ENCODE assay signal across 12 mouse cellular contexts in the genomic region with DNA sequence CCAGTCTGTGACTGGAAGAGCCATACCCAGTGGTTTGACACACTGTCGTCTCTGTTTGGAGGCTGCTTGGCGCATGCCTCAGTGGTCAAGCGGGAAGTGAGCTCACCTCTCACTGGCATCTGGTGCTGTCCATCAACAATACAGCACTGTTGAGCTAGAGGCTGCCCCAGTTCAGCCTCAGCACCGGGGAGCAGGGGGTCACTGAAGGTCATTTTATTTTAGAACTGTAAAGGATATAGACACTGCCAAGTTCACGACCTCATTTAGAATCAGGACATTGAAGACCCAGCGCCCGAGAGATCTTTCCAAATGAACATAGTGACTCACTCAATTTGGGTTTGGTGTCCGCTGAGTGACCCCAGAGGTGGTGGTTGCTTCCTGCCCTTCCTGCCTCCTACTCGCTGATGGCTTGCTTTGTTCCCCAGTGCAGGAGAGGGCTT.
DNase-seq lines count a peak whose midpoint lies in the region; ATAC-seq and TF ChIP-seq lines count a peak whose summit lies in the region.
"Had no signal": no experiment of that assay in that cellular context is flagged by ENCODE, and none has a peak within 500 bp of the region (broad histone marks: within the 10 kb centered on the region; RNA-seq: fewer than 3 reads in every experiment).

No protein-coding gene starts in this region.

- no peaks in the 10 kb centered on the region for H3K27me3 ChIP-seq in heart, postnatal 0 days (ENCODE audit: control insufficient read depth, insufficient read depth, low read length)
- H3K27me3 ChIP-seq in limb, embryonic 14.5 days (ENCODE audit: control insufficient read depth, insufficient read depth, low read length) = no peaks in the 10 kb centered on the region
- H3K27me3 ChIP-seq: lung, embryonic 15.5 days had no signal

- no peak overlapping the region for H3K4me2 ChIP-seq in heart, postnatal 0 days (ENCODE audit: low read depth, low read length)
- no peak overlapping the region for H3K4me2 ChIP-seq in limb, embryonic 14.5 days (replicated peaks; ENCODE audit: low read depth, low read length, severe bottlenecking)
- H3K4me2 ChIP-seq: lung, embryonic 15.5 days; neural tube, embryonic 12.5 days had no signal

- TF ChIP-seq CTCF in heart, postnatal 0 days (IDR thresholded peaks at IDR 0.05; ENCODE audit: low read depth) = no peak

- no peak overlapping the region for H3K27ac ChIP-seq in heart, postnatal 0 days (ENCODE audit: low read depth)
- H3K27ac ChIP-seq in limb, embryonic 14.5 days (replicated peaks; ENCODE audit: low read depth, low read length) = no peak overlapping the region
- H3K27ac ChIP-seq: lung, embryonic 15.5 days; neural tube, embryonic 12.5 days had no signal

- H3K9me3 ChIP-seq in heart, postnatal 0 days (replicated peaks; ENCODE audit: control insufficient read depth, low read length) = no peaks in the 10 kb centered on the region
- H3K9me3 ChIP-seq in limb, embryonic 14.5 days (ENCODE audit: control insufficient read depth, low read length) = no peaks in the 10 kb centered on the region
- H3K9me3 ChIP-seq: lung, embryonic 15.5 days; neural tube, embryonic 12.5 days had no signal

- no peaks in the 10 kb centered on the region for H3K36me3 ChIP-seq in heart, postnatal 0 days (replicated peaks; ENCODE audit: control insufficient read depth, insufficient read depth, low read length)
- no peaks in the 10 kb centered on the region for H3K36me3 ChIP-seq in limb, embryonic 14.5 days (ENCODE audit: control insufficient read depth, insufficient read depth, low read length)
- H3K36me3 ChIP-seq: G1E; lung, embryonic 15.5 days; neural tube, embryonic 12.5 days had no signal

- no peak overlapping the region for H3K9ac ChIP-seq in heart, postnatal 0 days (replicated peaks; ENCODE audit: low read depth, low read length)
- no peak overlapping the region for H3K9ac ChIP-seq in limb, embryonic 14.5 days (ENCODE audit: low read depth, low read length, severe bottlenecking)
- H3K9ac ChIP-seq: lung, embryonic 15.5 days; neural tube, embryonic 12.5 days had no signal

- no peak for TF ChIP-seq POLR2A in limb, embryonic 14.5 days (IDR thresholded peaks at IDR 0.05; ENCODE audit: borderline replicate concordance, extremely low read depth, insufficient read depth, insufficient read length)

- no peak for TF ChIP-seq EP300 in heart, postnatal 0 days (IDR thresholded peaks at IDR 0.05; ENCODE audit: low read depth)

- peak; percentile 48 for ATAC-seq in heart, postnatal 0 days (ENCODE audit: insufficient read depth, low read depth)
- ATAC-seq in limb, embryonic 14.5 days (ENCODE audit: low FRiP score, low read depth) = no peak
- ATAC-seq in inflammation-experienced regulatory T-cells, adult 6 months = no peak

- 31% methylated on average over 9 of the region's 9 CpGs for WGBS in heart, postnatal 0 days
- WGBS in limb, embryonic 14.5 days = 57% methylated on average over 9 of the region's 9 CpGs

- no peak overlapping the region for H3K4me3 ChIP-seq in heart, postnatal 0 days (ENCODE audit: low read depth, low read length)
- no peak overlapping the region for H3K4me3 ChIP-seq in limb, embryonic 14.5 days (replicated peaks; ENCODE audit: low read length)
- H3K4me3 ChIP-seq: lung, embryonic 15.5 days; neural tube, embryonic 12.5 days had no signal

- no peaks in the 10 kb centered on the region for H3K4me1 ChIP-seq in heart, postnatal 0 days (ENCODE audit: control insufficient read depth, insufficient read depth)
- H3K4me1 ChIP-seq in limb, embryonic 14.5 days (ENCODE audit: control insufficient read depth, insufficient read depth, low read length) = no peaks in the 10 kb centered on the region
- H3K4me1 ChIP-seq: neural tube, embryonic 12.5 days had no signal

- DNase-seq in layer of hippocampus, adult 11-12 months (ENCODE audit: low spot score) = peak; percentile 53
- no peak for DNase-seq in layer of hippocampus, adult 18-20 months (ENCODE audit: low spot score in 2 of 2)
- DNase-seq in adrenal gland, postnatal 25 days = peak; percentile 7
- DNase-seq in heart, postnatal 0 days (ENCODE audit: low spot score) = peak; percentile 14
- peak; percentile 5 for DNase-seq in limb, embryonic 14.5 days (ENCODE audit: low spot score)
- no peak for DNase-seq in spleen, postnatal 14 days (ENCODE audit: low spot score in 2 of 2)
- DNase-seq in gastrocnemius, postnatal 25 days = no peak
- DNase-seq: right cerebral cortex, postnatal 25 days had no signal

Comparison
In these comparisons a context has a peak if more than half of its experiments do, and no peak if none do; other contexts are left out.
1. DNase-seq: peak in layer of hippocampus, adult 11-12 months (single experiment), adrenal gland, postnatal 25 days (single experiment), heart, postnatal 0 days (single experiment) and limb, embryonic 14.5 days (single experiment); none in layer of hippocampus, adult 18-20 months (0 of 2), spleen, postnatal 14 days (0 of 2) and gastrocnemius, postnatal 25 days (single experiment).